30 mouse cellular contexts compared by ENCODE assay signal in the genomic region with DNA sequence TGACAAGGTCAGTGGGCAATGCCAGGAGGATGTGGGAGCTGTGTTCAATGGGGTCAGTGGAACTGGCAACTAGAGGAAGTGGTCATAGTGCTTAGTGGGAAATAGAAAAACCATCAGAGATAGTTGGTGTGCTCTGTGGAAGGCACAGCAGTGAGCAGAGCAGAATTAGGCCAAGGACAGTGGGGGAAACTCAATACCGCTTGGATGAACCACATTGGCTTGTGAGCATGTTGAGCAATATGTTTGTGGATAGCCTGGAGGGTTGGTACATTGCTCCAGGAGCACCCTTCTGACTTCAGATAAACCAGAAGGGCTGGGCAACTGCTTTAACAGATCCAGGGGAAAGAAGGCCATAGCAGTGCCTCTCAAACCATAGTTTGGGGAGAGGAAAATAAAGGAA. TPM values are rescaled to one million over a fixed set of nuclear protein-coding genes. Genes with fewer than 3 reads are reported as not detected.
DNase-seq lines count a peak whose midpoint lies in the region; ATAC-seq and TF ChIP-seq lines count a peak whose summit lies in the region.
"Had no signal": no experiment of that assay in that cellular context is flagged by ENCODE, and none has a peak within 500 bp of the region (broad histone marks: within the 10 kb centered on the region; RNA-seq: fewer than 3 reads in every experiment).

No protein-coding gene starts in this region.

- no peak overlapping the region for H3K9ac ChIP-seq in liver, embryonic 16.5 days (ENCODE audit: low read depth, low read length)
- H3K9ac ChIP-seq: embryonic facial prominence, embryonic 15.5 days; forebrain, embryonic 12.5 days; forebrain, postnatal 0 days; heart, embryonic 15.5 days; kidney, embryonic 15.5 days; lung, embryonic 14.5 days; midbrain, embryonic 13.5 days had no signal

- no peaks in the 10 kb centered on the region for H3K36me3 ChIP-seq in liver, embryonic 16.5 days (ENCODE audit: control insufficient read depth, insufficient read depth)
- no peaks in the 10 kb centered on the region for H3K36me3 ChIP-seq in myocyte (ENCODE audit: control insufficient read depth, insufficient read depth)
- H3K36me3 ChIP-seq: embryonic facial prominence, embryonic 10.5 days; embryonic facial prominence, embryonic 15.5 days; forebrain, embryonic 12.5 days; heart, embryonic 10.5 days; heart, embryonic 15.5 days; kidney, embryonic 15.5 days; midbrain, embryonic 13.5 days had no signal

- no peak for TF ChIP-seq POLR2A in myocyte (IDR thresholded peaks at IDR 0.05; ENCODE audit: insufficient read length, low read depth)

- peak; percentile 45 for ATAC-seq in common myeloid progenitor, adult 5-6 weeks (replicated peaks; ENCODE audit: low read depth, poor library complexity, severe bottlenecking)
- peak; percentile 24 for ATAC-seq in liver, embryonic 16.5 days (ENCODE audit: low read depth)
- ATAC-seq: forebrain, postnatal 0 days; hindbrain, embryonic 16.5 days; midbrain, embryonic 13.5 days had no signal

- H3K79me2 ChIP-seq in myocyte (ENCODE audit: control insufficient read depth, insufficient read depth) = peaks cover under 1% of the 10 kb centered on the region

- H3ac ChIP-seq in myocyte (ENCODE audit: control insufficient read depth, insufficient read length) = no peak overlapping the region

- peak overlapping the region; percentile 20 for H3K27ac ChIP-seq in liver, embryonic 16.5 days (ENCODE audit: low read length)
- H3K27ac ChIP-seq: embryonic facial prominence, embryonic 10.5 days; embryonic facial prominence, embryonic 15.5 days; forebrain, embryonic 12.5 days; heart, embryonic 10.5 days; heart, embryonic 15.5 days; kidney, embryonic 15.5 days; layer of hippocampus, adult 2 months; midbrain, embryonic 13.5 days had no signal

- no peak overlapping the region for H3K4me2 ChIP-seq in liver, embryonic 16.5 days (ENCODE audit: low read depth, low read length)
- no peak overlapping the region for H3K4me2 ChIP-seq in myocyte (ENCODE audit: low read depth)
- H3K4me2 ChIP-seq: embryonic facial prominence, embryonic 15.5 days; forebrain, embryonic 12.5 days; heart, embryonic 15.5 days; kidney, embryonic 15.5 days; lung, embryonic 14.5 days; midbrain, embryonic 13.5 days had no signal

- WGBS in liver, embryonic 16.5 days (ENCODE audit: insufficient replicate concordance) = 45% methylated on average over 1 of the region's 1 CpGs

- DNase-seq in adrenal gland, postnatal 36 days = peak; percentile 33 to 45
- no peak for DNase-seq in adrenal gland, adult 18-20 months (ENCODE audit: low spot score in 2 of 2)
- no peak for DNase-seq in B cell, adult 2 months
- no peak for DNase-seq in heart, adult 11 months
- DNase-seq: cerebellum, adult 18-20 months; cerebellum, postnatal 14 days; forebrain, postnatal 0 days; kidney, adult 18-20 months; kidney, postnatal 36 days; left cerebral cortex, postnatal 4 days; lung, embryonic 14.5 days; retina, postnatal 1 day; right cerebral cortex, postnatal 25 days; thymus, postnatal 14 days had no signal

- H3K27me3 ChIP-seq in liver, embryonic 16.5 days (ENCODE audit: control insufficient read depth, insufficient read depth, low read depth, low read length) = no peaks in the 10 kb centered on the region
- H3K27me3 ChIP-seq in myocyte (ENCODE audit: control insufficient read depth, insufficient read depth, insufficient read length) = peaks cover 7% of the 10 kb centered on the region
- H3K27me3 ChIP-seq: CH12.LX; embryonic facial prominence, embryonic 15.5 days; forebrain, embryonic 12.5 days; heart, embryonic 15.5 days; kidney, embryonic 15.5 days; midbrain, embryonic 13.5 days had no signal

- H3K4me3 ChIP-seq in liver, embryonic 16.5 days (ENCODE audit: low read depth, low read length) = no peak overlapping the region
- no peak overlapping the region for H3K4me3 ChIP-seq in myocyte
- H3K4me3 ChIP-seq: embryonic facial prominence, embryonic 10.5 days; embryonic facial prominence, embryonic 15.5 days; forebrain, embryonic 12.5 days; heart, embryonic 10.5 days; heart, embryonic 15.5 days; kidney, embryonic 15.5 days; layer of hippocampus, adult 2 months; midbrain, embryonic 13.5 days had no signal

- H3K4me1 ChIP-seq in liver, embryonic 16.5 days (ENCODE audit: control insufficient read depth, low read depth, low read length) = peaks cover 10% of the 10 kb centered on the region

- H3K9me3 ChIP-seq in liver, embryonic 16.5 days (replicated peaks; ENCODE audit: control insufficient read depth, low read length) = no peaks in the 10 kb centered on the region
- H3K9me3 ChIP-seq: embryonic facial prominence, embryonic 10.5 days; embryonic facial prominence, embryonic 15.5 days; heart, embryonic 10.5 days; heart, embryonic 15.5 days; kidney, embryonic 15.5 days; midbrain, embryonic 13.5 days had no signal

TF ChIP-seq in myocyte, 11 proteins besides CTCF, POLR2A, EP300 and RAD21:
- TF ChIP-seq CEBPB (IDR thresholded peaks at IDR 0.05; ENCODE audit: insufficient read depth, poor library complexity, severe bottlenecking) (0 out of 2 replicates have a peak, but pooled peaks have one; percentile 24), TCF3 (IDR thresholded peaks at IDR 0.05; ENCODE audit: insufficient read length, low read depth) (no peak), MAX (IDR thresholded peaks at IDR 0.05; ENCODE audit: low read depth) (no peak)

RNA-seq across cellular contexts. Expression of a gene that starts 4.1 kb away (rescaled TPM):
- 10 to 100 TPM; 46.8 to 76.2 TPM for total RNA-seq in adrenal gland, postnatal 36 days (2021)
- total RNA-seq in adrenal gland, adult 18-20 months (2021) = 10 to 100 TPM; 51.6 to 79.2 TPM
- total RNA-seq in common myeloid progenitor, adult 5-6 weeks (2017) = 45.3 and 49.2 TPM in 2 replicates
- 29.0 and 30.7 TPM in 2 replicates for polyA plus RNA-seq in liver, embryonic 16.5 days (2015; fragmentation: Nextera tagmentation; extraction: Ambion mirVana)
- polyA plus RNA-seq in myocyte (2012; fragmentation: generic; extraction: Trizol) = 12.3 TPM

RNA-seq across cellular contexts. Expression of a gene that starts 14.7 kb away (rescaled TPM):
- total RNA-seq in adrenal gland, postnatal 36 days (2021) = 10 to 100 TPM in 1 of 2 experiments, 1 to 10 TPM in 1; 7.2 to 15.7 TPM
- 10 to 100 TPM; 11.3 to 19.0 TPM for total RNA-seq in adrenal gland, adult 18-20 months (2021)
- not detected in 2 replicates for total RNA-seq in common myeloid progenitor, adult 5-6 weeks (2017)
- 24.3 and 26.4 TPM in 2 replicates for polyA plus RNA-seq in liver, embryonic 16.5 days (2015; fragmentation: Nextera tagmentation; extraction: Ambion mirVana)
- not detected for polyA plus RNA-seq in myocyte (2012; fragmentation: generic; extraction: Trizol)
- total RNA-seq: CH12.LX; ES-E14; megakaryocyte-erythroid progenitor cell, adult 5-6 weeks had no signal
- polyA plus RNA-seq: C2C12 had no signal

Comparison
In these comparisons a context has a peak if more than half of its experiments do, and no peak if none do; other contexts are left out.
1. DNase-seq: peak in adrenal gland, postnatal 36 days (2 of 2); none in adrenal gland, adult 18-20 months (0 of 2), B cell, adult 2 months (0 of 2) and heart, adult 11 months (single experiment).